Mouse (Mus musculus): ENCODE measurements around the gene Fbxl15. TPM values are rescaled to one million over a fixed set of nuclear protein-coding genes. Genes with fewer than 3 reads are reported as not detected.

Gene Fbxl15
- polyA plus RNA-seq (2017; shearing (Covaris generic)) = 1 to 10 TPM; 5.1 TPM

DNA sequence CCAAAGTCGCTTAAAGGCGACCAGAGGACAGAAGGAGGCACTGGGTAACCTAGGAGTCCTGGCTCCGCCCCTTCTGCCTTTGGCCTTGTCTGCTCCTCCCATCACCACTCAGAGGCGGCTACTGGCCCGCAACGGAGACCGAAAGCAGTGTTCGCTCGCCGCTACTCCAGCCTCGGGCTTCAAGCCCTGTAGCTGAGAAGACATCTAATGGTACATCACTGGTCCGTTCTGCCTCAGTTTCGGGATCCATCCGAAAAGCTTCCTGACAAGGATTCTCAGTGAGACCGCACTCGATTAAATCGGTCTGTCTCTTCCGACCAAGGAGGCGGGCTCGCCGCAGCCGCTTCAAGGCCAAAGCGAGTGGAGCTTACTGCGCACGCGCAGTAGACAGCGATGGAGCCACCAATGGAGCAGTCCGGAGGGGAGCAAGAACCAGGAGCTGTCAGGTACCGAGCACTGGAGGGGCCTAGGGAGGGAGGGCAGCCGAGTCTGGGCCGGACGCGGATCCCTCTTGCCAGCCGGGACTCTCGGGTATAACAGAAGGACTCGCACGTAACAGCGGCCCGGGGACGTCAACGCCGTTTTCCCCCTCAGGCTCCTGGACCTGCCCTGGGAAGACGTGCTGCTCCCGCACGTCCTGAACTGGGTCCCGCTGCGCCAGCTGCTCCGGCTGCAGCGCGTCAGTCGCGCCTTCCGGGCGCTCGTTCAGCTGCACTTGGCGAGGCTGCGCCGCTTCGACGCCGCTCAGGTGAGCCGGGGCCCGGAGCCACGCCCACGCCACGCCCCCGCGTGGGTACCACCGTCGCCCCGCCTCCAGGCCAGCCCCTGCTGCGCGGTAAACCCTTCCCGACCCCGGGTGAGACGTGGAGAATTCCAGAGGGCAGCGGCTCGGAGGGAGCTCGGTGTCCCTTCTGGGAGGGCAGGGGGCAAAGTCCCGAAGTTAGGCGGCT, at the start of gene Fbxl15:
Gene Fbxl15 (plus strand): TSS at position 104 of the 950 bp plus-strand sequence.
- peak; percentile 78 for ATAC-seq

GRCm38 (mm10) chr19:46282081-46282849, 45.7 kb upstream of the Fbxl15 start:
- ATAC-seq = no peak

- ATAC-seq = no peak
Observed at GRCm38 (mm10) chr19:46284686-46285085, 43.3 kb upstream of the Fbxl15 start.

DNA sequence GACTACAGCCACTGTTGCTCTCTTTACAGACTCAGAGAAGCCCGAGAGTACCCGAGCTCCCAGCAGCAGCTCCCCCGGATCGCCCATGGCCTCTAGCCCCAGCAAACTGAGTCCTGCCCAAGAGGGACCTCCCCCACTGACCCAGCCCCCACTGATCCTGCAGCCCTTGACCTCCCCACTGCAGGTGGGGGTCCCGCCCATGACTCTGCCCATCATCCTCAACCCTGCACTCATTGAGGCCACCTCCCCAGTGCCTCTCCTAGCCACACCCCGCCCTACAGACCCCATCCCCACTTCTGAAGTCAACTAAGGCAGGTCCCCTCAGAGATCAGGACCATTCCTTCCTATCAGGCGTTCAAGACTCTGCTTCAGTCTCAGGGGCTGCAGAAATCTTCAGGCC, 42.4 kb upstream of the Fbxl15 start:
- ATAC-seq = no peak

GRCm38 (mm10) chr19:46286047-46286446, 41.9 kb upstream of the Fbxl15 start:
- no peak for ATAC-seq

DNA sequence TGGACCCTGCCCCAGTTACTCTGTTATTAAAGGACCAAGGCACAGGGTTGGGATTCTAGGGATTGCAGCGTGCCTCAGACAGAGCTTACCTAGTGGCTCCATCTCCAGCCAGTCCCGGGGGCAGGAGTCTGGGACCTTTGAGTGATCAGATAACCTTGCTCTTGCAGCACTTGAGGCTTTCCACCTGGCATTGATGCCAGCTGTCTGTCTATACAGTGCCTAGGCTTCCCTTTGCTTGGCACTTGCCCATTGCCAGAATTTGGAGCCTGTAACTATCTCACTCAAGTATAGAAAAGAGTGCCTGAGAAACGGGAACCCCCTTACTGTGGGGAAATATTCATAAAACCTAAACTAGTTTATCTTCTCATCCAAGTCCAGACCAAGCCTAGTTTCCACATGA, 41.1 kb upstream of the Fbxl15 start:
- no peak for ATAC-seq

DNA sequence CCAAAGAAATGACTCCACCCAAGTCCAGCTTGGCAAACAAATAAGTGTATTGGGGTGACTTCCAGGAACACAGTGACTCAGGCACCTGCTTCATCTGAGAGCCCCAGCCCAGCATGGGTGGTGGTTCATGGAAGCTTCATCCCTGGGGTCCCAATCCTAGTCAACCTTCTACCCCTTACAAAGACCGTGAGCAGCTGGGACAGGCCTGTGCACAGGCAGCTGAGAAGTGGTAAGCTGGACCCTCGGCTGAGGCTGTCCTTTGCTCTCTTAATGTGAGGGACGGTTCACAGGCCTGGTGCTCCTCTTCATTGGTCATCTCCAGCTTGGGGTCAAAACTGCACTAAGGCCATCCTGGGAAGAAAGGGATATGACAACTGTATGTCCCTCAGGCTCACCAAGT, 40.4 kb upstream of the Fbxl15 start:
- ATAC-seq = no peak

- ATAC-seq = no peak
Observed at GRCm38 (mm10) chr19:46290535-46291105, 37.4 kb upstream of the Fbxl15 start.

GRCm38 (mm10) chr19:46296938-46297337, 31.0 kb upstream of the Fbxl15 start:
- no peak for ATAC-seq

DNA sequence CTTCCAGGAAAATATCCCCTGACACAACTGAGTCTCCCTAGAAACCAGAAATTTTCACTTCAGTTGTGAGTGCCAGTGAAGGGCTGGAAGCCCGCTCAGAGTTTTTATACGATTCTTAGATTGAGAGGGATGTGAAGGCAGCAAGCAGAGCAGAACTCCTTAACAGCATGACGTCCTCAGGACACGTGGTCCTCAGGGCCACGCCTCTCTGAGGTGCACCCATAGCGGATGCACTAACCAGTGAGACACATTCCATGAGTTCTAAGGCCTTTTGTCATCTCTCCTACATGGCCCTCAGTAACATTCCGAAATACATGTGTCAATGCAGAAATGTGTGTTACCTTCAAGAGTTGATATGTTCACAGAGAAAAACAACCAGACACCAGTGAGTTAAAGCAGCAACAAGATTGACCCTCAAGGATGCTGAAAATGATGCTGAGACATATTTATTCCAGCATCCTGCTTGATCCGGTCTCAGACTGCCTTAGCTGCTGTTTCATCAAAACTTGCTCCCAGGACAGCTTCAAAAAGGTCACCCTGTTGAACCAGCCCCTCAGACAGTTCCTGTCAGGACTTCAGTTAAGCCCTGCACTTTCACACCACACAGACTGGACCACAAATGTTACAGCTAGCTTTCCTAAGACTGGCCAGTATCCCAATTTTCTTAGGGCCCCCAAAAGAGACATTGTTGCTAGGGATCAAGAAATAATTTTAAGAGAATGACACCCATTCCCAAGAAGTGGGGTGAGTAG, 27.5 kb upstream of the Fbxl15 start:
- ATAC-seq = no peak

GRCm38 (mm10) chr19:46302551-46302950, 25.4 kb upstream of the Fbxl15 start:
- ATAC-seq = no peak

- no peak for ATAC-seq
Observed at GRCm38 (mm10) chr19:46303251-46304215, 24.5 kb upstream of the Fbxl15 start.

DNA sequence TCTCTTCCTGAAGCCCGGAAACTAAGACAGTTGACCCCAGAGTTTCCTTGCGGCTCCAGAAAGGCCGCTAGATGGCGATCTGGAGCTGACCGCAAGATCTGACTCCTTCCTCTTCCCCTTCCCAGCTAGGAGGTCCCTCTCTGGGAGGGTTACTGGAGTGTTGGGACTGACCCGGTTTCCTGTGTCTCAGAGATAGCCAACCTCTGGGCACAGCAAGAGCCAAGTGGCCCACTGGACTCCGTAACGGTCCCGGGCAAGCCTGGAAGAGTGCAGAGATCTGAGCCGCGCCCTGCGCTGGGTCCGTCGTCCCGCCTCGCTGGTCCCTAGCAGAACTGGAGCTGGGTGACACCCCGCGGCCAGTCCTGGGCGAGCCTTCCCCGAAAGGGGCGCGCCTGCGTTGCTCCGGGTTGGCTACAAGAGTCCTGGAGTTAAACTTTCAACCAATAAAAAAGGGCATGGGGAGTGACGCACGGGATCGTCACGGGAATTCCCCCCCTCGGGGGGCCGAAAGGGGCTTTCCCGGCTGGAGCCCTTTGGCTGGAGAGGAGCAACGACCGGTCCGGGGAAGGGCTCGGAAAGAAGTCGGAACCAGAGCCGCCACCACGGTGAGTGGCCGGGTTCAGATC, 23.7 kb upstream of the Fbxl15 start, which contains the start of gene Nfkb2:
Gene Nfkb2 (plus strand): TSS at position 105 of the 626 bp plus-strand sequence.
- ATAC-seq = peak; percentile 76

GRCm38 (mm10) chr19:46304908-46305333, 23.1 kb upstream of the Fbxl15 start:
- ATAC-seq = peak; percentile 42

DNA sequence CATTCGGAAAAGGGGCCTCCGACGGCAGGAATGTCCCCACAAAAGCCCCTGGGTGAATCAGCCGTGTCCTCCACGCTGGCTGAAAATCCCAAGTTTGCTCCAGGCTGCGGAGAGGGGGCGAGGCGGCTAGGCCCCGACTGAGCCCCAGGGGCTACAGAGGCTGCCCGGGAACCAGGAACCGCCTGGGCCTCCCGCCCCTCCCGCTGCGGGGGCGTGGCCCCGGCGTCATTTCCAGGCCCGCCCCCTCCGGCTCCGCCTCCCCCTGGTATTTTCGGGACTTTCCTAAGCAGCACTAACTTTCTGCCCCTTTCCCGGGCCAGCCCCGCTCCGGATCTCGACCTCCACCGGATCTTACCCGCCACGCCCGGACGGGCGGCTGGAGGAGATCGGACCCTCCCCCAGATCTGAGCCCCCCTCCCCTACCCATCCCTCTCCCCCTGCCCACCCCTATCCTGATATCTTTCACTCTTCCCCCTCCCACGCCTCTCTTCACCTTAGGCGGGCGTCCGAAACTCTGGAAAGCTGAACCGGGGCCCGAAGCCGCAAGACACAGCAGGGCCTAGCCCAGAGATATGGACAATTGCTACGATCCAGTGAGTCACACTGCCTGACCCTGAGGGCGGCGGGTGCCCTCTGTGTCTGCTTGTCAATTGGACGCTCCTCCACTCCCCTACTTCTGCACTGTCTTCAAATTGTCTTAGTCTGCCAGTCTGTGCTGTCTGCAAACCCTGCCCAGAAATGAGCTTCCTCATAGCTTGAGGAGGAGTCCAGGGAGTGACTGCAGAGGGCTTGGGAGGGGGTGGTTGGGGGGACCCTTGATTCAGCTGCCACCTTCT, 22.3 kb upstream of the Fbxl15 start:
- ATAC-seq = peak; percentile 62

GRCm38 (mm10) chr19:46306268-46306610, 21.7 kb upstream of the Fbxl15 start:
- no peak for ATAC-seq

- ATAC-seq = no peak
Observed at GRCm38 (mm10) chr19:46306751-46307289, 21.2 kb upstream of the Fbxl15 start.

DNA sequence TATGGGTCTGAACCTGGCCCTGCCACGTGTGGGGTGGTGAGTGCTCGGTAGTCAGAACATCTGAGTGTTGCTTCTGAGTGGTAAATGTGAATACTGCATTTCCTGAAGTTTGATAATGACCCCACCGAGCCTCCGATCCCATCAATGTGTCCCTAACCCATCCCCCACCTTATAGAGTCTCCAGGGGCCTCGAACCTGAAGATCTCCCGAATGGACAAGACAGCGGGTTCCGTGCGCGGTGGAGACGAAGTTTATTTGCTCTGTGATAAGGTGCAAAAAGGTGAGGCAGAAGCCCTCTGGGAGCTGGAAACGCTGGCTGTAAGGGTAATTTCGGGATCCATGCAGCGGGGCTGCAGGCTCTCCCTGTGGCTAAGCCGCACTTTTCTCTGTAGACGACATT, 20.2 kb upstream of the Fbxl15 start:
- no peak for ATAC-seq

DNA sequence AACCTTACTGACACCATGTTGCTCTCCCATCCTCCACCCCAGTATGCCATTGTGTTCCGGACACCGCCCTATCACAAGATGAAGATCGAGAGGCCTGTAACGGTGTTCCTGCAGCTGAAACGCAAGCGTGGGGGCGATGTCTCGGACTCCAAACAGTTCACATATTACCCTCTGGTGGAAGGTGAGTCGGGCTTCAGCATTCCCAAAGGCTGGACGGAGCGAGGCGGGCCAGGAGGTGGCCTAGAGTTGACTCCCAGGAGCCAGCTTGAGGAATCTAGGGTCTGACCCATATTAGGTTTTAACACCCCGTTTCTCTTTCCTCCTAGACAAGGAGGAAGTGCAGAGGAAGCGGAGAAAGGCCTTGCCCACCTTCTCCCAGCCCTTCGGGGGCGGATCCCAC, 19.7 kb upstream of the Fbxl15 start:
- no peak for ATAC-seq
